Mouse (Mus musculus) megakaryocyte progenitor cell, adult 5-6 weeks (primary cell): ENCODE measurements around the gene Klhl29. TPM values are rescaled to one million over a fixed set of nuclear protein-coding genes. Genes with fewer than 3 reads are reported as not detected.

Experiments
- ATAC-seq: replicated peaks from 2 replicates; pipeline ENCODE4 v1.8.0; 2016; ENCODE audit warnings: mild to moderate bottlenecking, moderate TSS enrichment, inconsistent platforms; ENCODE audit not compliant: poor library complexity
- total RNA-seq, 2 experiments: library from RNA; stranded (forward) in 1 of 2; stranded (reverse) in 1 of 2; fragments of 157-497, 149-512 nt in 1 of 2; fragments of 200-1000 nt in 1 of 2; gene quantifications; 2 replicates each; pipeline versions ENCODE4 v1.2.3 to v1.2.4; 2015 to 2017

Gene Klhl29
- total RNA-seq, 2 experiments from 2014 or later = not detected

GRCm38 (mm10) chr12:5303912-5304311 is 71.6 kb downstream of the Klhl29 start:
- ATAC-seq = no peak

DNA sequence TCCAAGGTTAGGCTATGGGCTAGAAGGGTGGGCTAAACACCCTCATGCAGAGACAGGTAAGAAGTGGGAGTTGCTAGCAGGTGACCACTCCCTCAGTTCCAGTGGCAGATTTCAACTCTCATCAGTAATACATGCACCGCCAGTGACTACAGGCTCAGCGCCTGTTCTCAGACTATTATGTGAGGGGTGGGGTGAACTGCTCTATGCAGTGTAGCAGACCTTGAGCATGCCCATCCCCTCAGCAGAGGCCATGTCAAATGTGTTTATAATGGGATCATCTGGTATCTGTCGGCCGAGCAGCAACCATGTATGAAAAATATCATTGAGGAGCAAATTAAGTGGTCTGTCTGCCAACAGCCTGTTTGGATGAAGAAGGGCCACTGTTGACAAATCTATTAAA is 72.4 kb downstream of the Klhl29 start:
- ATAC-seq = no peak

- ATAC-seq = no peak
These were observed 73.6 kb downstream of the Klhl29 start for GRCm38 (mm10) chr12:5301841-5302240.

DNA sequence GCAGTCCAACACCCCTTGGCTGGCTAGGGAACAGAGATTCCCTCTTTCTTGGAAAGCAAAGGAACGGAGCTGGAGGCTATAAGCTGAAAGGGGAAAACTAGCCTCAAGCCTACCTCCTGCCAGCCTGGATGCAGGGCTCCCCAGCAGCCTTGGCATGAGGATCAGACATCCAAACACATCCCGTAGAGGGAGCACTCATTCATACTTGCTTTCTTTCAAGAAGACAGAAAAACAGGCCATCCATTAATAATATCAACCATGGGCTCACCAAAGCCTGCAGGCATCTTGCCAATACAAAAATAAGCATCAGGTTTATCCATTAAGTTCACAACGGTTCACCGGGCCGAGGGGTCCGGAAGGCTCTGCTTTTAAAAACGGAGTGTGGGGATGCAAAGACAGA is 79.1 kb downstream of the Klhl29 start:
- ATAC-seq = no peak

DNA sequence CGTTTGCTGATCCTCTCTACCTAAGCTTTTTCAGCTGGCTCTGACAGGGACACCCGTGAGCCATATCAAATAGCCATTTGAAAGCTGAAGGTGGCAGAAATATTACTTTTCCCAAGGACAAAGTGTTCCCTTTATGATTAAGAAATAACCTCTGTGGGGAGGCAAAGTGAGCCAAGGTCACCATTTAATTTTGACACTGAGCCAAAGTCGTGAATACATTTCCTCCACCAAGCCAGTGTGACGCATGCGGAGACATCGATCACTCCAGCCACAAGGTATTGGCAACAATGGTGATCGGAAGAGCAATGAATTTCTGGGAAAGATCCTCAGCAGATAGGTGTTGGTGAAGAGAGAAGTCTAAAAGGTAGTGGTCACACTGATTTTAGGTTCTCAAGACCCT is 83.2 kb downstream of the Klhl29 start:
- ATAC-seq = no peak

- ATAC-seq = no peak
These were observed 89.9 kb downstream of the Klhl29 start for GRCm38 (mm10) chr12:5285579-5285978.

DNA sequence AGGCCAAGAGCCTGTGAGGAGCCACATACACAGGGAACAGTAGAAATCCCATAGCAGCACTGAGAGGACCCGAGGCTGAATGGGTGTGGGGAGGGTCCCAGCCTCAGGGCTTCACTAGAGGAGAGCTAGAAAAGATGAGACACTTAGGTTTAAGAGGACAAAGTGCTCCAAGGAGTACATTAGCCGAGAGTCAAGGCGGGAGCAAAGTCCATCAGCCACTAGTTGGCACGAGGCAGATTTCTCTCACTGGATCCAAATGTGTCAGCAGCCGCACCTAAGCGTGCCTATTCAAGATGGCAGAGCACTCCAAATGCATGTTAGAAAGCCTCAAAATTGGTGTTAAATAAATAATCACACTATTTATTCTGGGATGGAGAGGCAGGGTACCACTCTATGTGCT is 90.5 kb downstream of the Klhl29 start:
- ATAC-seq = no peak

GRCm38 (mm10) chr12:5283654-5284053 is 91.8 kb downstream of the Klhl29 start:
- no peak for ATAC-seq

GRCm38 (mm10) chr12:5282611-5283010 is 92.9 kb downstream of the Klhl29 start:
- 0 out of 2 replicates have a peak, but pooled peaks have one; percentile 20 for ATAC-seq

GRCm38 (mm10) chr12:5279873-5280272 is 95.6 kb downstream of the Klhl29 start:
- ATAC-seq = no peak

DNA sequence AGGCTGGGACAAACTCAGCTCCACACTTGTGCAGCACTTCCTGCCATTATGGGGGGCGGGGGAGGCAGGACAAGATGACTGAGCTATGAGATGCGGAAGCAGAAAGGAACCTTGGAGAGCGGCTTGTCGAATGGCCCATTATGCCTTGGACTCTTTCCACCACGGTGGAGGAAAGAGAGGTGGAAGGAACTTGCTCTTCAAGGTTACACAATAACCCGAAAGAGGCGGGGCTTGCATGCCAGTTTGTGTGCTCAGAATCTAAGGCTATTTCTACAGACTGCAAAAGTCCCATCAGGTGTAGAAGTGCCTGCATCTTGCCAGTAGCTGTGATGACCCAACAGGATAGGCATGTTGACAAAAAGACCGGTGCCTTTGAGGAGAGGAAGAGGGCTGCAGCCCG is 98.5 kb downstream of the Klhl29 start:
- peak; percentile 95 for ATAC-seq

DNA sequence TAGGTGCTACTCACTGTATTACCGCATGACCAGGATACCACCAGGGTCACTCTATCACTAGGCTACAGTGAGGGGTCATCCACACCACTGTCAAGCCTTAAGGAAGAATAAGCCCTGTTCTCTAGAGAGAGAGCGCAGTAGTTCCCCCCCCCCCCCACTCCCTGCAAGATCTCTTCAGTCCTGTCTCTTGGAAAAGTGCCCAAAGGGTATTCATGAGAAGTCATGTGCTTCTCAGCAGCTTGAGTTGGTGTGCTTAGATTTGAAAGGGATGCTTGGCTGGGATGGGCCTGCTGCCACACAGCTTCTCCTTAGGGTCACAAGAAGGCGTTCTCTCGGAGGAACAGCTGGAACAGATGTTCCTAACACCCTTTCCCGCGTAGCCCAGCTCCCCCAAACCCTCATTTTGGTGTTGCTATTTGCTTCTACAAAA is 100.0 kb downstream of the Klhl29 start:
- ATAC-seq = no peak

DNA sequence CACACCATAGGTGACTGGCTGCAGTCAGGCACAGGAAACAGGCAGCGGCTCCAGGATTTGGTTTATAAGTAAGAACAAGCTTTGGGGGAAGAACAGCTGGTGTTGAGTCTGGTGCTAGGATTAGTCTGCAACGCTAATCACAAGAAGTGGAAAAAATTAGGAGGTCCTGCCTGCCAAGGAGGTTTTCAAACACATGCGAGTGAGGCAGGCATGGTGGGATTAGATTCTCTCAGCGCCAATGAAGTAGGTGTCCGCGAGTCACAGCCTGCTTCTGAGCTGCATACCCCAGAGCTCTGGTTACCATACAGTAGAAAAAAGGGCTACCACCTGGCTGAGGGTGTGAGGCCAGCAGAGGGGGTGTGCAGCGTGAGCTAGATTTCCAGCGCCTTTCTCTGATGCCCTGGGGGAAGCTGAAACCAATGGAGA is 101.0 kb downstream of the Klhl29 start:
- no peak for ATAC-seq

GRCm38 (mm10) chr12:5273316-5274047 is 102.0 kb downstream of the Klhl29 start:
- no peak for ATAC-seq

- ATAC-seq = no peak
These were observed 105.0 kb downstream of the Klhl29 start for GRCm38 (mm10) chr12:5270527-5270926.

DNA sequence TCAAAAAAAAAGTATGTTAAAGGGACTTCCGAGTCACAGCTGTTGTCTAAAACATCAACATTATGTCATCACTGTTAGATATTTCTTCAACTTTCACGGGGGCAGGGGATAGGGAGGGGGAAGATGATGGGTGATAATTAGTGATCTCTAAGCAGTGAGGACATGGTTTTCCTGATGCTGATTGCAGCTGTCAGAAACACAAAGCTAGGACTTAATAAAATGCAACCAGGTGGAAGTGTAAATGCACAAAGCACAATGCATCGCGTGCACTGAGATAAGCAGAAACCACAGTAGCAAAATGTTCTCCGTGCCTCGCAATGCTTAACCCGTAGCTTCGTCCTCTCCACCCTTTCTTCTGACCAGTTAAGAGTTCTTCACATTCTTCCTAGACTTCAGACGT is 105.5 kb downstream of the Klhl29 start:
- no peak for ATAC-seq

DNA sequence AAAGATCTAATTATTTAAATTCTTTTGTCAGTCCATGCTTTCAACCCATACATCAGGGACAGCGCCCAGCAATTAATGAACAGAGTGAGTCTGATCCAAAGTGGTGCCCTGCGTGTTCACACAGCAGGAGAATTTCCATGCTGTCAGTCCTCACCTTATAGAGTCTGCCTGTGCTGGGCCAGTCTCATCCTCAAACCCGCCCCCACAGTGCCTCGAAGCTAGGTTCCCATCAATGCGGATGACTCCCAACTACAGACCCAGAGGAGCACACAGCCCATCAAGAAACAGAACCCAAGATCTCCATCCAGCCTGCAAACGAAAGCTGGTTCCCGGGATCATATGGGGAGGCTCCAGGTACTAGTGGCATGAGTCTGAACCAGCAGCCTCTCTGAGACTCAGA is 106.4 kb downstream of the Klhl29 start:
- ATAC-seq = no peak

- ATAC-seq = no peak
These were observed 107.3 kb downstream of the Klhl29 start for GRCm38 (mm10) chr12:5268188-5268612.

DNA sequence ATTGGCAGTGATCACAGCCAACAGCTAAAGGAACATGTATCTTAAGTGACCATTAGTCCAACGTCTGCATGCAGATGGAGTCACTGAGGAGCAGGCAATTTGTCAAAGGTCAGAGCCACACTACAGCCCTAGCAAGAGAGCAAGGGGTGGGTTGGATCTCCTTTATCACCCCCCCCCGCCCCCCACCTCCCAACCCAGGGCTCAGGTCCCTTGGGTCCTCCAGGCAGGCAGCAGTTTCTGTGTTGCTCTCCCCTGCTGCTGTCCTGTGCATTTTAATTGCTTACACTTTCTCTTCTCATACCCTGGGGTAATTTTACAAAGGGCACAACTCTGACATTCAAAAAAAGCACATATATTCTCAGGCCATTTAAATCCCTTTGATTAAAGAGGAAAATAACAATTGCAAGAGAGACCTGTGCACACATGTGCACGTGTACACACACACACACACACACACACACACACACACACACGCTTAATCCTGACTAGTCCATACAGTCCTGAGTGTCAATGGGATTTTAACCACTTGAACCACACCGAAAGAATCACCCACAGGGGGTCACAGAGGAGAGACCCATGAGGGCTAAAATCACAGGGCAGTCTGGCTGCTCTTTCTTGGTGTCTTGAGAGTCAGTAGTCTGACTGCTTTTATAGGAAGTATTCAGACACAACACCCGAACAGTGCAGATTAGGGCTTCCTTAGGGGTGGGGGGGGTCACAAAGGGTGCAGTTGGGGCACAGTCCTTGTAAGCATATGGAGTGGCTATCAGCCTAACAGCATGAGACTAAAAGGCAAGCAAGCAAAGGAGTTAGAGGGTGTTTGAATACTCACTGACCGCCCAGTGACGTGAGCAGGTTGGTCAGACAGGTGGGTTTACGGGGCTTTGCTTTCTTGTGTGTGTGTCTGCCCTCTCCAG is 108.0 kb downstream of the Klhl29 start:
- ATAC-seq = no peak

DNA sequence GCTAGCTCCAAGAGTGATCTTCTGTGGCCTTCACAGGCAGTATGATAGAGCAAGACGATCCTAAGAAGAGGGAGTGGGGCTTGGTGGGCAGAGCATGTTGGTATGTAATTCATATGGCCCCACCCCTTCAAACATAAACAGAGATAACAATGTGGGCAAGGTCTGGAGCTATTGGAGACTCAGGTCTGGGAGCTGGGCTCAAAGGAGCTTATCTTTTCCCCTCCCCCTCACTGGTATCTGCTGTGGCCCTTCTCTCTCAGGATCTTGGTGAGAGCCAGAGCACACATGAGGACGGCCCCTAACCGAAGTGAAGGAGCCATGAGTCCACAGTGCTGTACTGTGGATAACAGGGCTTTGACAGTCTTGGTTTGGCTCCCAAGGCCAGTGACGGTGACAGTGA is 108.7 kb downstream of the Klhl29 start:
- ATAC-seq = no peak

DNA sequence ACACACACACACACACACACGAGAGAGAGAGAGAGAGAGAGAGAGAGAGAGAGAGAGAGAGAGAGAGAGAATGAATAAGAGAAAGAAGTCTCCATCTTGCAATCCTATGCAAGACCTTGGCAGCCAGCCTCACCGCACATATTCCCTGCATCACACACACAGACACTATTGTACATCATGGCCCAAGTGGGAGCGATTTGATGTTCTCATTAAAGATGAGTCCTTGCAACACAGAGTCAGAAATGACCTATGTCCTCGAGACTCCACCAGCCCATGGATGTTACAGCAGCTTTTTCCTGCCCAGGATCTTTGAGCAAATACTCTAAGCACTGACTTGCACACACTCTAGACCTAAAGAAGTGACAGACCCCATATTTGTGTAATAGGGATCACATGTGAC is 114.0 kb downstream of the Klhl29 start:
- no peak for ATAC-seq

GRCm38 (mm10) chr12:5258779-5259178 is 116.7 kb downstream of the Klhl29 start:
- no peak for ATAC-seq
